In genomic region chr1:155293446-155293845, GRCm38 (mm10) we compare ENCODE assay signal across 9 mouse cellular contexts. TPM values are rescaled to one million over a fixed set of nuclear protein-coding genes. Genes with fewer than 3 reads are reported as not detected.
DNase-seq lines count a peak whose midpoint lies in the region; ATAC-seq lines count a peak whose summit lies in the region.
"Had no signal": no experiment of that assay in that cellular context is flagged by ENCODE, and none has a peak within 500 bp of the region (broad histone marks: within the 10 kb centered on the region; RNA-seq: fewer than 3 reads in every experiment).

No protein-coding gene starts in this region.

- H3K27me3 ChIP-seq in stomach, embryonic 14.5 days (ENCODE audit: control insufficient read depth, insufficient read depth, low read length), result no peaks in the 10 kb centered on the region
- H3K27me3 ChIP-seq: limb, embryonic 15.5 days had no signal

- no peaks in the 10 kb centered on the region for H3K36me3 ChIP-seq in stomach, embryonic 14.5 days (ENCODE audit: control insufficient read depth, insufficient read depth, low read length)

- no peaks in the 10 kb centered on the region for H3K9me3 ChIP-seq in stomach, embryonic 14.5 days (ENCODE audit: control insufficient read depth, low read depth, low read length)
- H3K9me3 ChIP-seq: limb, embryonic 15.5 days had no signal

- no peaks in the 10 kb centered on the region for H3K4me1 ChIP-seq in stomach, embryonic 14.5 days (ENCODE audit: control insufficient read depth, insufficient read depth, low read length)
- H3K4me1 ChIP-seq: limb, embryonic 15.5 days had no signal

- DNase-seq in frontal cortex, adult 2 months (ENCODE audit: extremely low spot score in 1 of 2, low spot score in 1 of 2), result peak; percentile 33 to 94
- no peak for DNase-seq in frontal cortex, postnatal 25 days (ENCODE audit: low spot score in 2 of 2)
- DNase-seq in 3T3-L1 (ENCODE audit: low read depth, low spot score), result peak; percentile 93
- DNase-seq in adrenal gland, postnatal 14 days, result peak; percentile 43
- peak; percentile 48 for DNase-seq in fibroblast of lung, adult 2 months (ENCODE audit: low read depth)
- peak; percentile 77 for DNase-seq in lung, postnatal 25 days (ENCODE audit: low spot score)

- no peak overlapping the region for H3K4me3 ChIP-seq in stomach, embryonic 14.5 days (ENCODE audit: low read depth, low read length)
- H3K4me3 ChIP-seq: limb, embryonic 15.5 days had no signal

- H3K4me2 ChIP-seq in stomach, embryonic 14.5 days (replicated peaks; ENCODE audit: low read depth, low read length), result no peak overlapping the region
- H3K4me2 ChIP-seq: limb, embryonic 15.5 days had no signal

- ATAC-seq in inflammation-experienced regulatory T-cells, adult 6 months, result peak; percentile 91
- ATAC-seq in stomach, embryonic 14.5 days (ENCODE audit: insufficient number of reproducible peaks, insufficient read depth, low FRiP score, low read depth), result peak; percentile 33; the same call in 1 of the 2 replicates

- WGBS in stomach, embryonic 14.5 days, result 15% methylated on average over 3 of the region's 3 CpGs

- H3K9ac ChIP-seq in stomach, embryonic 14.5 days (replicated peaks; ENCODE audit: low read depth, low read length), result no peak overlapping the region
- H3K9ac ChIP-seq: limb, embryonic 15.5 days had no signal

- no peak overlapping the region for H3K27ac ChIP-seq in stomach, embryonic 14.5 days (ENCODE audit: low read length)
- H3K27ac ChIP-seq: limb, embryonic 15.5 days had no signal

RNA-seq across cellular contexts. Expression of gene BC034090, which starts 49.2 kb away (rescaled TPM):
- 15.4 and 16.3 TPM in 2 replicates for polyA plus RNA-seq in frontal cortex, adult 2 months (2012; rRNA removed)
- total RNA-seq in adrenal gland, postnatal 14 days (2021), result 26.9 and 32.3 TPM in 2 replicates
- under 1 TPM in 2 of 3 experiments, not detected in 1; 0.50 to 0.96 TPM for polyA plus RNA-seq in inflammation-experienced regulatory T-cells, adult 6 months (2017; shearing (Covaris generic))
- 3.3 and 3.8 TPM in 2 replicates for polyA plus RNA-seq in stomach, embryonic 14.5 days (2014; fragmentation: Nextera tagmentation; extraction: Ambion mirVana)

Comparison
In these comparisons a context has a peak if more than half of its experiments do, and no peak if none do; other contexts are left out.
1. DNase-seq: peak in frontal cortex, adult 2 months (2 of 2), 3T3-L1 (single experiment), adrenal gland, postnatal 14 days (single experiment), fibroblast of lung, adult 2 months (single experiment) and lung, postnatal 25 days (single experiment); none in frontal cortex, postnatal 25 days (0 of 2).